Mouse (Mus musculus): Measurements from ENCODE around the gene Gm38100. TPM values are rescaled to one million over a fixed set of nuclear protein-coding genes. Genes with fewer than 3 reads are reported as not detected.

Gene Gm38100
- total and polyA plus RNA-seq, 3 experiments, result 0.15 to 0.24 TPM; not detected in 1

DNA sequence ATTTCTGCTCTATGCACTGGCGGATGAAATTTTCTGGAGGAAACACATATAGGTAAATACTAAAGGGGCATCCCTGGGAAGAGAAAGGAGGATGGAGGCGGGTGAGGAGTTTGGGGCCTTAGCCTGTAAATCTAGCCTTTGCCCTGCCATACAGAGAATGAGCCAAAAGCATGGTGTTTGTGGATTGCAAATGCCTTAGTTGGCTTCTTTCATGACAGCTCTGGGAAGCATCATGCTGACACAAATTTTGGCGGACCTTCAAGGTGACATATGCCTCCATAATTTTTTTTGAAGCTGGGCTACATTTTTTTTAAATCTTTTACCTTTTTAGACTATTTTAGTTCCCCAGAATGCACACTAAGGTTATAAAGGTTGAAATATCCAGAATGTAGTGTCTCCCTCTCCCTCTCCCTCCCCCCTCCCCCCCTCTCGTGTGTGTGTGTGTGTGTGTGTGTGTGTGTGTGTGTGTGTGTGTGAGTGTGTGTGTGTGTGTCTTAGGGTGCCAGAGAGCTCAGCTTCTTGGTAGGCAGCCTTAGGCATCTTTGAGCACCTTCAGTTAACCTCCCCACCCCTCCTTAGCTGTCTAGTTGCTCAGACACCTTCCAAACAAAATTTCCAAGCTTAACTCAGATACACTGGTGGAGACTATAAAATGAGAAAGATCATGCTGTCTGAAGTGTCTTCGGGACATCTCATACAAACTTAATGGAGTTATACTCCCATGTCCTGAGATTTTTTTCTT is 47.0 kb downstream of the Gm38100 start:
- Histone ChIP-seq H3K9me3 (replicated peaks; ENCODE audit: insufficient read depth, low read length) (no peaks in the 10 kb centered on the region), H3K27me3 (ENCODE audit: control insufficient read depth in 1 of 2, insufficient read depth in 2 of 2, low read length in 2 of 2) (no peaks in the 10 kb centered on the region), H3K36me3 (ENCODE audit: control insufficient read depth in 1 of 2, insufficient read depth in 2 of 2, low read length in 2 of 2) (no peaks in the 10 kb centered on the region), H3K4me3 (ENCODE audit: control insufficient read depth in 1 of 2, insufficient read depth in 1 of 2, low read depth in 2 of 2, low read length in 2 of 2) (no peak overlapping the region), H3K4me1 (ENCODE audit: control insufficient read depth in 1 of 2, insufficient read depth in 2 of 2, low read length in 2 of 2) (no peaks in the 10 kb centered on the region), H3K9ac (ENCODE audit: control insufficient read depth, low read depth, low read length, poor library complexity, severe bottlenecking) (no peak overlapping the region), H3K79me2 (ENCODE audit: control insufficient read depth, insufficient read depth, low read length, poor library complexity) (no peaks in the 10 kb centered on the region), H3K27ac (ENCODE audit: control insufficient read depth, low read depth, low read length) (no peak overlapping the region)
- TF ChIP-seq UBTF (IDR thresholded peaks at IDR 0.05; ENCODE audit: borderline replicate concordance, insufficient read depth, low read depth, low read length) (no peak), TAL1 (IDR thresholded peaks at IDR 0.05; ENCODE audit: low read length) (no peak), MYC (IDR thresholded peaks at IDR 0.05; ENCODE audit: low read depth, low read length) (no peak), NELFE (IDR thresholded peaks at IDR 0.05; ENCODE audit: low read depth, low read length) (no peak), RAD21 (IDR thresholded peaks at IDR 0.05; ENCODE audit: low read depth, low read length) (no peak), JUND (IDR thresholded peaks at IDR 0.05; ENCODE audit: low read depth, low read length) (no peak), MAFK (IDR thresholded peaks at IDR 0.05; ENCODE audit: borderline replicate concordance, low read depth, low read length) (no peak), USF2 (IDR thresholded peaks at IDR 0.05; ENCODE audit: borderline replicate concordance in 1 of 2, insufficient read depth in 1 of 2, low read depth in 1 of 2, low read length in 2 of 2) (no peak), MAZ (IDR thresholded peaks at IDR 0.05; ENCODE audit: low read depth, low read length) (no peak), SIN3A (IDR thresholded peaks at IDR 0.05; ENCODE audit: low read length) (no peak), ZKSCAN1 (IDR thresholded peaks at IDR 0.05; ENCODE audit: low read depth, low read length) (no peak), KAT2A (conservative IDR thresholded peaks at IDR 0.05; ENCODE audit: low read depth, low read length) (no peak), CHD2 (IDR thresholded peaks at IDR 0.05; ENCODE audit: low read length) (no peak), USF1 (IDR thresholded peaks at IDR 0.05; ENCODE audit: low read depth, low read length) (no peak), RCOR1 (IDR thresholded peaks at IDR 0.05; ENCODE audit: low read depth, low read length) (no peak), MXI1 (IDR thresholded peaks at IDR 0.05; ENCODE audit: low read depth, low read length) (no peak)
- no peak for DNase-seq (ENCODE audit: low read depth, low spot score)

DNA sequence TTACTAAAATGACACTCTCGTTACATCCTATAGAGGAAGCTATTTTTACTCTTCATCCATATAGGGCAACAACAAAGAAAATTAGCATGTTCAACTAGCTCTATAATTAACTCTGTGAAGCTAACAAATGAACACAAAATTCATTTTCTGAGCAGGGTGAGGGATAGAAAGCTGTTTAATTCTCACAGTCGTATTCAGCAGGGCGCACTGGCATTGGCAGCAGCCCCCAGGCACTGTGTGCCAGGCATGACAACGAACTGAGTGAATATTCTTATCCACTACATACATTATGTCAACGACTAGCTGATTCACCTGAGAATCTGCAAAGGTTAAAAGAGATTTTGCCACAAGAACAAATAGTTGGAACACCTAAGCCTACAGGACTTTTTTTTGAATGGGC is 50.6 kb downstream of the Gm38100 start:
- Histone ChIP-seq H3K27me3 (ENCODE audit: control insufficient read depth in 1 of 2, insufficient read depth in 2 of 2, low read length in 2 of 2) (no peaks in the 10 kb centered on the region), H3K4me3 (ENCODE audit: control insufficient read depth in 1 of 2, insufficient read depth in 1 of 2, low read depth in 2 of 2, low read length in 2 of 2) (no peak overlapping the region), H3K9ac (ENCODE audit: control insufficient read depth, low read depth, low read length, poor library complexity, severe bottlenecking) (no peak overlapping the region), H3K79me2 (ENCODE audit: control insufficient read depth, insufficient read depth, low read length, poor library complexity) (no peaks in the 10 kb centered on the region), H3K36me3 (ENCODE audit: control insufficient read depth in 1 of 2, insufficient read depth in 2 of 2, low read length in 2 of 2) (no peaks in the 10 kb centered on the region), H3K27ac (ENCODE audit: control insufficient read depth, low read depth, low read length) (no peak overlapping the region), H3K9me3 (replicated peaks; ENCODE audit: insufficient read depth, low read length) (no peaks in the 10 kb centered on the region), H3K4me1 (ENCODE audit: control insufficient read depth in 1 of 2, insufficient read depth in 2 of 2, low read length in 2 of 2) (no peaks in the 10 kb centered on the region)
- DNase-seq (ENCODE audit: low read depth, low spot score), result no peak
- TF ChIP-seq GATA1 (IDR thresholded peaks at IDR 0.05; ENCODE audit: low read depth, low read length), result no peak
- TF ChIP-seq UBTF (IDR thresholded peaks at IDR 0.05; ENCODE audit: borderline replicate concordance, insufficient read depth, low read depth, low read length), result no peak
- TF ChIP-seq MAZ (IDR thresholded peaks at IDR 0.05; ENCODE audit: low read depth, low read length), result no peak

Other genes starting within 250 kb of the Gm38100 start
- 0.39 and 0.50 TPM in 2 replicates for gene Opn3, start 227.6 kb upstream of the Gm38100 start, total RNA-seq (2012; rRNA removed)
- gene Opn3, start 227.6 kb upstream of the Gm38100 start, polyA plus RNA-seq (2012; ENCODE audit: insufficient read depth in 1 of 2, insufficient read length in 2 of 2, low read depth in 1 of 2, low replicate concordance in 2 of 2, missing spikeins in 1 of 2), result 1 to 10 TPM in 1 of 2 experiments, not detected in 1; 2.2 TPM
- gene Chml, start 227.4 kb upstream of the Gm38100 start, total RNA-seq (2012; rRNA removed), result 3.5 and 4.4 TPM in 2 replicates
- gene Chml, start 227.4 kb upstream of the Gm38100 start, polyA plus RNA-seq (2012; ENCODE audit: insufficient read depth in 1 of 2, insufficient read length in 2 of 2, low read depth in 1 of 2, low replicate concordance in 2 of 2, missing spikeins in 1 of 2), result 10 to 100 TPM in 1 of 2 experiments, not detected in 1; 16.0 TPM
- 0.10 TPM in 1 of 2 replicates, not detected in the other for gene Wdr64, start 221.7 kb upstream of the Gm38100 start, total RNA-seq (2012; rRNA removed)
- gene Wdr64, start 221.7 kb upstream of the Gm38100 start, polyA plus RNA-seq (2012; ENCODE audit: insufficient read depth in 1 of 2, insufficient read length in 2 of 2, low read depth in 1 of 2, low replicate concordance in 2 of 2, missing spikeins in 1 of 2), result under 1 TPM in 1 of 2 experiments, not detected in 1; 0.31 TPM
- gene Exo1, start 39.7 kb upstream of the Gm38100 start, total RNA-seq (2012; rRNA removed), result 61.9 and 74.2 TPM in 2 replicates
- 1,000 to 10,000 TPM in 1 of 2 experiments, 10 to 100 TPM in 1; 82.9 to 1,192 TPM for gene Exo1, start 39.7 kb upstream of the Gm38100 start, polyA plus RNA-seq (2012; ENCODE audit: insufficient read depth in 1 of 2, insufficient read length in 2 of 2, low read depth in 1 of 2, low replicate concordance in 2 of 2, missing spikeins in 1 of 2)
- gene Rbm8a2, start 58.8 kb downstream of the Gm38100 start, total RNA-seq (2012; rRNA removed), result 1.1 and 1.3 TPM in 2 replicates
- 1 to 10 TPM in 1 of 2 experiments, not detected in 1; 1.0 TPM for gene Rbm8a2, start 58.8 kb downstream of the Gm38100 start, polyA plus RNA-seq (2012; ENCODE audit: insufficient read depth in 1 of 2, insufficient read length in 2 of 2, low read depth in 1 of 2, low replicate concordance in 2 of 2, missing spikeins in 1 of 2)

Data from MEL (cell line).